Mouse (Mus musculus): Measurements from ENCODE around the gene Pard3.

Pard3 gene

GRCm38 (mm10) chr8:127300493-127300892, 236.8 kb downstream of the Pard3 start:
- DNase-seq, result no peak

- no peak for DNase-seq
Measured at GRCm38 (mm10) chr8:127302847-127303445, 239.3 kb downstream of the Pard3 start.

GRCm38 (mm10) chr8:127307026-127307425, 243.3 kb downstream of the Pard3 start:
- DNase-seq, result no peak

GRCm38 (mm10) chr8:127309363-127309762, 245.7 kb downstream of the Pard3 start:
- no peak for DNase-seq

- no peak for DNase-seq
Measured at GRCm38 (mm10) chr8:127315811-127316210, 252.1 kb downstream of the Pard3 start.

- DNase-seq, result no peak
Measured at GRCm38 (mm10) chr8:127317914-127318313, 254.2 kb downstream of the Pard3 start.

- no peak for DNase-seq
Measured at GRCm38 (mm10) chr8:127318377-127319159, 254.9 kb downstream of the Pard3 start.

- no peak for DNase-seq
Measured at GRCm38 (mm10) chr8:127320930-127321329, 257.2 kb downstream of the Pard3 start.

- no peak for DNase-seq
Measured at GRCm38 (mm10) chr8:127323583-127324360, 260.1 kb downstream of the Pard3 start.

GRCm38 (mm10) chr8:127324836-127325570, 261.3 kb downstream of the Pard3 start:
- DNase-seq, result no peak

- DNase-seq, result no peak
Measured at GRCm38 (mm10) chr8:127325749-127326148, 262.1 kb downstream of the Pard3 start.

- no peak for DNase-seq
Measured at GRCm38 (mm10) chr8:127330258-127331187, 266.8 kb downstream of the Pard3 start.

- DNase-seq, result peak; percentile 78
Measured at GRCm38 (mm10) chr8:127331751-127332150, 268.1 kb downstream of the Pard3 start.

- DNase-seq, result no peak
Measured at GRCm38 (mm10) chr8:127335216-127335615, 271.5 kb downstream of the Pard3 start.

- no peak for DNase-seq
Measured at GRCm38 (mm10) chr8:127338183-127338582, 274.5 kb downstream of the Pard3 start.

GRCm38 (mm10) chr8:127341046-127341445, 277.4 kb downstream of the Pard3 start:
- DNase-seq, result no peak

GRCm38 (mm10) chr8:127343115-127343514, 279.4 kb downstream of the Pard3 start:
- DNase-seq, result no peak

- DNase-seq, result no peak
Measured at GRCm38 (mm10) chr8:127344421-127344820, 280.7 kb downstream of the Pard3 start.

GRCm38 (mm10) chr8:127345912-127346423, 282.3 kb downstream of the Pard3 start:
- no peak for DNase-seq

GRCm38 (mm10) chr8:127347890-127348495, 284.3 kb downstream of the Pard3 start:
- no peak for DNase-seq

GRCm38 (mm10) chr8:127361796-127362195, 298.1 kb downstream of the Pard3 start:
- DNase-seq, result no peak

All from lung, postnatal 36 days (tissue).